Mouse (Mus musculus): Measurements from ENCODE around the gene Saysd1.
A peak's percentile ranks its signal among the peaks of the same experiment; 100 is the strongest.

Saysd1 gene

GRCm38 (mm10) chr14:20138484-20139355 is at the start of gene Saysd1:
TSS of gene Saysd1 (minus strand) at chr14:20138534.
- DNase-seq (ENCODE audit: low read depth, low spot score) = no peak

- DNase-seq (ENCODE audit: low read depth, low spot score) = no peak
These were observed 47.1 kb upstream of the Saysd1 start for GRCm38 (mm10) chr14:20185426-20185825.

GRCm38 (mm10) chr14:20183701-20184100 is 45.4 kb upstream of the Saysd1 start:
- no peak for DNase-seq (ENCODE audit: low read depth, low spot score)

- DNase-seq (ENCODE audit: low read depth, low spot score) = no peak
These were observed 44.3 kb upstream of the Saysd1 start for GRCm38 (mm10) chr14:20182596-20182995.

GRCm38 (mm10) chr14:20181466-20181921 is 43.2 kb upstream of the Saysd1 start, which contains the start of gene Kcnk5:
TSS of gene Kcnk5 (minus strand) at chr14:20181809.
- DNase-seq (ENCODE audit: low read depth, low spot score) = peak; percentile 98

GRCm38 (mm10) chr14:20180751-20181162 is 42.4 kb upstream of the Saysd1 start:
- peak; percentile 40 for DNase-seq (ENCODE audit: low read depth, low spot score)

GRCm38 (mm10) chr14:20180304-20180703 is 42.0 kb upstream of the Saysd1 start:
- no peak for DNase-seq (ENCODE audit: low read depth, low spot score)

- no peak for DNase-seq (ENCODE audit: low read depth, low spot score)
These were observed 41.5 kb upstream of the Saysd1 start for GRCm38 (mm10) chr14:20179731-20180280.

GRCm38 (mm10) chr14:20179080-20179479 is 40.7 kb upstream of the Saysd1 start:
- no peak for DNase-seq (ENCODE audit: low read depth, low spot score)

- DNase-seq (ENCODE audit: low read depth, low spot score) = peak; percentile 49
These were observed 40.3 kb upstream of the Saysd1 start for GRCm38 (mm10) chr14:20178593-20178992.

- DNase-seq (ENCODE audit: low read depth, low spot score) = no peak
These were observed 39.3 kb upstream of the Saysd1 start for GRCm38 (mm10) chr14:20177494-20178123.

GRCm38 (mm10) chr14:20175705-20176104 is 37.4 kb upstream of the Saysd1 start:
- DNase-seq (ENCODE audit: low read depth, low spot score) = no peak

- no peak for DNase-seq (ENCODE audit: low read depth, low spot score)
These were observed 36.8 kb upstream of the Saysd1 start for GRCm38 (mm10) chr14:20175114-20175513.

- DNase-seq (ENCODE audit: low read depth, low spot score) = no peak
These were observed 36.4 kb upstream of the Saysd1 start for GRCm38 (mm10) chr14:20174696-20175095.

GRCm38 (mm10) chr14:20173873-20174490 is 35.6 kb upstream of the Saysd1 start:
- no peak for DNase-seq (ENCODE audit: low read depth, low spot score)

- DNase-seq (ENCODE audit: low read depth, low spot score) = no peak
These were observed 34.6 kb upstream of the Saysd1 start for GRCm38 (mm10) chr14:20172924-20173323.

- no peak for DNase-seq (ENCODE audit: low read depth, low spot score)
These were observed 34.2 kb upstream of the Saysd1 start for GRCm38 (mm10) chr14:20172509-20172908.

GRCm38 (mm10) chr14:20171840-20172239 is 33.5 kb upstream of the Saysd1 start:
- DNase-seq (ENCODE audit: low read depth, low spot score) = no peak

- DNase-seq (ENCODE audit: low read depth, low spot score) = peak; percentile 33
These were observed 30.9 kb upstream of the Saysd1 start for GRCm38 (mm10) chr14:20169251-20169650.

- no peak for DNase-seq (ENCODE audit: low read depth, low spot score)
These were observed 30.1 kb upstream of the Saysd1 start for GRCm38 (mm10) chr14:20168478-20168877.

GRCm38 (mm10) chr14:20168054-20168453 is 29.7 kb upstream of the Saysd1 start:
- DNase-seq (ENCODE audit: low read depth, low spot score) = no peak

- no peak for DNase-seq (ENCODE audit: low read depth, low spot score)
These were observed 27.1 kb upstream of the Saysd1 start for GRCm38 (mm10) chr14:20165413-20165812.

All from ZHBTc4 (cell line).